Mouse (Mus musculus) heart, adult 9 months (tissue): ENCODE measurements around the gene Cdyl.

Experiments used
- DNase-seq, 2 experiments: peaks; one replicate each; pipeline ENCODE4 v3.0.0; 2022; ENCODE audit warnings: low spot score in 2 of 2

Cdyl gene

DNA sequence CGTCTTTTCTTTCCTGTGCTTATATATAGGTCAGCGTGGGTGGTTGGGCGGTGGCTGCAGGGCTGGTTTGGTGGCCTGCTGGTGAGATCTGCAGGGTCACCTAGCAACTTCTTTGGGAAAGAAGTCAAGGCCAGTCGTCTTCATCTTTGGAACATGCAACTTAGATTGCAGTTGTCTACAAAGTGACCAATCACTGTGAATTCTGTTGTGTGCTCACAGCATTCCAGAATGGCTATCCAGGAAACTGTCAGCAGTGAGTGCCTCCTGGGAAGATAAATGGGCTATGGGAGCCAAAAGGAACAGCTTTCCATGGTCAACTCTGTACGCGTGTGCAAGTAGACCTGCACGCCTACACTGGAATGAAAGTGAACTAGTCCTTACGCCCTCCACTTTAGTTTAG lies 26.6 kb downstream of the Cdyl start:
- peak; percentile 10 to 14 for DNase-seq

DNA sequence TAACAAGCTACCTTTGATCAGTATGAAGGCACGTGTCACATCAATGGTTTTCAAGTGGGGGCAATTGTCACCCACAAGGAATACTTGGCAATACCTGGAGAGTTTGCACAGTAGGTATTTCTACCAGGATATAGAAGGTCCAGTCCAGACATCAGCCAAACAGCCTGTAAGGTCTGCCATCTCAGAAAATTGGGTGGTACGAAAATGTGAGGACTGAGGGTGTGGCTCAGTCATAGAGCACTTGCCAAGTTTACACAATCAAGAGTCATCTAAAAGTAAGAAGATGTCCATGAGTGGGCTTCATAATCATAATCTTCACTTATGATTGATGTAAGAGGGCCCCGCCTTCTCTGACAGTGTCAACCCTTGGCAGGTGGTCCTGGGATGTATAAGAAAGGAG lies 29.9 kb downstream of the Cdyl start:
- DNase-seq, result no peak

DNA sequence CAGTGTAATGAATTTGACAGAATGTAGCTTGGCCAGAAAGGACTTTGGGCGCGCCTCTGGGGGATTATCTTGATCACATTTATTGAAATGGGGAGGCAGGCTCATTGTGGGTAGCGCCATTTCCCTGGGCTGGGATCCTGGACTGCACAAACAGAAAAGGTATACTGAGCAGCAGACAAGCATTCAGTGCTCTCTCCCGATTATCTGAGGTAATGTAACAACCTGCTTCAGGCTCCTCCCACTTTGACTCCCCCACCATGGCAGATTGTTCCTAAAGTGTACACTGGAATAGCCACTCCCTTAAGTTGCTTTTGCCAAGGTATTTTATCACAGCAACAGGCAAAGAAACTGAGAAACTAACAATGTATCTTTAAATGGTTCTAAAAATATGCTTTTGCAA lies 58.0 kb downstream of the Cdyl start:
- DNase-seq, result no peak

DNA sequence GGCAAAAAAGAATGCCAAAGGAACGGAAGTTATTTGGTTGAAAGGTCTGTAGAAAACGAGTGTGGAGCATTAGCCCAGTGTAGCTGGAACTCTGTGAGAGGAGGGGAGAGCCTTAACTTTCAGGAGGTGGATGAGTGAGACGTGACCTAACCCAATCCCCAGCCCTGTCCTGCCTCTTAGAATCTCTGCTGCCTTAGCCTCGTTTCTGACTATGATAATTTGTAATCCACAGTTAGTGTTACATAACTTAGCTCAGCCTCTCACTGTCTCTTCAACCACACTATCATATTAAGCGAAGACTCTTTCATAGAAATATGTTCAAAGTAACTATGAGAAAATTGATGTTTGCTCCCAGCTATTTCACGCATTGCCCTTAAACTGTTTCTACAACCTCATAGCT lies 59.9 kb downstream of the Cdyl start:
- no peak for DNase-seq

DNA sequence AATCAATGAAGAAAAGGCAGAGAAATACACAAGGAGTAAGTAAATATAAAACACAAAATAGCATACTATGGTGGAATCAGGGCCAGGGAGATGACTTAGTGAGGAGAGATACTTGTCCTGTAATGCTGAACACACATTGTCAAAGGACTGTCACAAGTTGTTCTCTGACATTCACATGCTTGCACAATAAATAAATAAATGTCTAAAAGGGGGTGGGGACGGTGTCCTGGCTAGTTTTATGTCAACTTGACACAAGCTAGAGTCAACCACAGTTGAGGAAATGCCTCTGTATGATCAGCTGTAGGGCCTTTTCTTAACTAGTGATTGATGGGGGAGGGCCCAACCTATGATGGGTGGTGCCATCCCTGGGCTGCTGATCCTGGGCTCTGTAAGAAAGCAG lies 63.4 kb downstream of the Cdyl start:
- no peak for DNase-seq

DNA sequence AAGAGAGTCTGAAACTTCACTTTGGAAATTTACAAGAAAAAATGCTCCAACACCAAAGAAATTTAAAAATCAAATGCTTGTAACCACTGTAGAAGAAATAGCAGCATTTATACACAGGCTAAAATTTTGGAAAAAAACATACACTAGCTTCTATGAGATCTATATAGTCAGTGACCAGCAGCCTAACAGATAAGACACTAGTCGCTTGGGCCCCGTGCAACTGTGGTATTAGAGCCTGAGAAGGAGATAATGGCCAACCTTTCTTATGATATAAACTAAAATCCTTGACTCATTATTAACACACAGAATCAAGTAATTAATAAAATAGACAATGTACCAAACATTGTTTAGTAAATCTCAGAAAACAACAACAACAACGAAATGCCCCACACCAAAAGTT lies 66.4 kb downstream of the Cdyl start:
- DNase-seq, result no peak

DNA sequence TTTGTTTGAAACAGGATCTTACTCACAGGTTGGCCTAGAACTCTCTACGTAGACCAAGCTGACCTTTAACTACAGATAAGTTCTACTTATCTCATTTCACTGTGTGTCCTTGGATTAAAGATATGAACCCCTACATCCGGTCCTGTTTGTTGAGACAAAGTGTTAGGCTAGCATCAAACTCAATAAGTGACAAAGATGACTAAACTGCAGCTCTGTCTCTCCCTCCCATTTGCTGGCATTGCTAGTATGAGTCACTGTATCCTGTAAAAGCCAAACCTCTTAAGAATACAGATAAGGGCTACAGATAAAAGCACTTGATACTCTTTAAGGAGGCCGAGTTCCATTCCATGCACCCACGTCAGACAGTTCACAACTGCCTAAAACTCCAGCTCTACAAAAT lies 72.5 kb downstream of the Cdyl start:
- no peak for DNase-seq

DNA sequence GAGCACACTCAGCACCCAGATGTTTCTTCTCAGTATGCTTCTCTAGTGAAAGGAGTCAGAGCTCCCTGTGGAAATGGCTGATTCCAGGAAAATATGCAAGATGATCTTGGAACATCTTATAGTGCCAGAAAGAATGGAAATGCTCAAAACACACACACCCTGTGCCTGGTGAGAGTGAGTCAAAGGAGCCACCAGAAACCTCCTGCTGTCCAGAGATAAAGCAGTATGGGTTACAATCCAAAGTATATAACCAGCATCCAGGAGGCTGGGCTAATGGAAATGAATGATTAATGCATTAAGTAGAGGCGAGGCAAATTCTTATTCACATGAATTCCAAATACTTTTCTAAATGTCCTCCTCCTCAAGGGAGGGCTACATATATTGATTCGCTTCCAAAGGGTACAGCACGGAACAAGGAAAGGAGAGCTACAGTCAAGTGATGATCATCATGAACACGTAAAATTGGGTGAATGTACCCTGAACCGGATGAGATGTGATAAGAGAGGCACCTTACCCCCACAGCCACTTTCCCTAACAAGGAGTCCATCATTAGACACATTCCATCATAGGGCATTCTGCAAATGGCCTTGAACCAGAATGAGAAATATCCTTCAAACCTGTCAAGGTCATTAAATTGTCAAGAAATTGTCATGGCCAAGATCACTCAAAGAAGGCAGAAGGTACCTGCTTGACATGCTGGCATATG lies 73.4 kb downstream of the Cdyl start:
- DNase-seq, result peak in 1 of 2 experiments; percentile 33

DNA sequence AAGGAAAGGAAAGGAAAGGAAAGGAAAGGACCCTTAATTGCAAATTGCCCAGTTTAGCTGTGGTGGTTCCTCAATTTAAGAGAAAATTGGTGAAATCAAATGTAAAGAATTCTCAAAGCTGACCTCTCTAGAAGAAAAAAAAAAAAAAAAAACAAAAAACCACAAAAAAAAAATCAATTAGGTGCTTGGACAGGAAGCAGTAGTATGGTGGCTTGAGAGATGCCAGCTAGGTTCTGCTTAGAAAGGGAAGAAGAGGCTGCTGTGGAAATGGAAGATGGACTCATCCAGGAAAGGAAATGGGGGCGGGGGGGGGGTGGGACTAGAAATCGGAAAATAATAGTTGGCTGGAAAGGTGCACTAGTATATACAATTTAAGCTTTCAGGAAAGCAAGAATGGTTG lies 77.9 kb downstream of the Cdyl start:
- DNase-seq, result no peak

DNA sequence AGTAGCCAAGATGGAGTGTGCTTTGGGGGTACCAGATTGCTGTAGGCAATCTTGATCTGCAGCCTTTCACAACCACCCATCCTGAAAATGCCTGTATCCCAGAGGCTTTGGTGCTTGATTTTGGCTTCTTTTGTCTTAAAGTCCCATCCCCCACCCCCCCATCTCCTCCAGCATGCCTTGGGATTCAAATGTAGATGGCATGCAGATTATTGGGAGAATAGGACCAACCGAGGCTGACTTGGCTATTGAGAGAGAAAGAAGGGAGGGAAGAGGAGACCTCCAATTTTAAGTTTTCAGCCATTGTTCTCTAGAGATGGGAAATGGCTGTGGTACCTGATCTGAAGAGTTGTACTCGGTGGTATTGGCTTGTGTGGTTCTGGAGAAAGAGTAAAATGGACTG lies 78.6 kb downstream of the Cdyl start:
- no peak for DNase-seq

DNA sequence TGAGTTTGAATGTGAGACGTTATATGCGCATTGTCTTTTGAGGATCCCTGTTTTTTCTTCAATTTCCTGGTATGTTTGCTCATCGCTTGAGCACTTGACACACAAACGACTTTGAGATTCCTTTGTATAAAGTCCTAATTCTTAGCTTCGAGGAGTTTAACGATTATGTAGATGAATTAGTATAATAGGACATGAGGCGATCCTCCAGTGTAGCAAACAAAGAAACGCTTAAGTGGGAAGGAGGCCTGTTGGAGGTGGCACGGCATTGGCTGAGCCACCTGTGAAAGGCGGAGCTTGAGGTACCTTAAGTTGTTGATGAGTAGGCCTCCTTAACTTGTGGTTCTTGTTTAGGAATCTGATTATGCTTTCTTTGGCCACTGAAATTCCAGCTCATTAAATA lies 79.8 kb downstream of the Cdyl start:
- no peak for DNase-seq

DNA sequence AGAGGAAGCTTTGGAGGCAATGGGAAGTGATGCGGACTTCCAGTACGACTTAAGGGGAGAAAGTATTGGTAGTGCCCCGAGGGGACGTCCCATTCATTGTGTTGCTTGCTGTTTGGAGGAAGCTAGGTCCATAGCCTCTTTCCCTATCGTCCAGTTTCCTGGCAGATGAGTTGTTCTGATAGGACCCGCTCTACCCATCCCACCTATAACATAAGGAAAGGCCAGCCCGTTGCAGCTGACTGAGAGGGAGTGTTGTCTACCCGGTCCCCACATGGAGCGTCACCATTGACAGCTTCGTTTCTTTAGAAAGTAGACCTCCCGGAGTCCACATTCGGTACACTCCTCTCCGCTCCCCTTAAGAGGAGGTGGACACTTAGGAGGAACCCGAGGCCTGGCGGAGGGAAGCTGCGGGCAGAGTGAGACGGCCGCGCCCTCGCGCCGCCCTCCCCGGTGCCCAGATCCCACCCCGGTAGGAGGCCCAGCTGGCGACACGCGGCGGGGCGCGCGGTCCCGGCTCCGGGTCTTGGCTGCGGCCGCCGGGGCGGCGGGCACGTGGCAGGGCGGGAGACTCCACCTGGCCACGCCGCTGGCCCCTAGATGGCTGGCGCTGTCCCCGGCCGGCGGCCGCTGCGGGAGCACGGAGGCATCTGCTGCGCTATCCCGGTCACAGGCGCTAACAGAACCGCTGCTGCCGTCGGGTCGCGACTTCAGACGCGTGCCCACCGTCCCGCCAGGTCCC lies 80.8 kb downstream of the Cdyl start:
- peak; percentile 85 to 90 for DNase-seq

DNA sequence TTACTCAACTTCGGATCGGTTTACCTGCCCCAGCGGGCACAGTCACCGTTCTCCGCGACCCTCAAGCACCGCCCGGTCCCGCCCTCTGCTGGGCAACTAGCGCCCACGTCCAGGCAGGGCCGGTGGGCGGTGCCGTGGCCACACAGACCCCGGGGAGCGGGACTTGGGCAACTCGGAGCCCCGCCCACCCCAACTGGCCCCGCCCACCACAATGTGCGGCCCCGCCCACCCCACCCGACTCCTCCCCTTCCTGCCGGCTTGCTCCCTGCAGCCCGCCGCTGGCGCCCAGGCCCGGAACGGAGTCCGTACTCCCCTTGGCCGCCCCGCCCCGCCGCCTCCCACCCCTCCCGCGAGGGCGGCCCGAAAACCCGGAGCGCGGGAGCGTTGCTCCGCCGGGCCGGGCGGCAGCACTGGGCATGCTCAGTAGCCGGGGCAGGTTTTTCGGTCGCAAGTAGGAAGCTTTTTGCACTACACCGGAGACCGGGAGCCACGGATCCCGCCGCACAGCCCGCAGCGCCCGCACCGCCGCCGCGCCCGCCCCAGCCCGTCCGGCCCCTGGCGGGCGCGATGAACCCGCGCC lies 81.5 kb downstream of the Cdyl start:
- DNase-seq, result peak; percentile 92

DNA sequence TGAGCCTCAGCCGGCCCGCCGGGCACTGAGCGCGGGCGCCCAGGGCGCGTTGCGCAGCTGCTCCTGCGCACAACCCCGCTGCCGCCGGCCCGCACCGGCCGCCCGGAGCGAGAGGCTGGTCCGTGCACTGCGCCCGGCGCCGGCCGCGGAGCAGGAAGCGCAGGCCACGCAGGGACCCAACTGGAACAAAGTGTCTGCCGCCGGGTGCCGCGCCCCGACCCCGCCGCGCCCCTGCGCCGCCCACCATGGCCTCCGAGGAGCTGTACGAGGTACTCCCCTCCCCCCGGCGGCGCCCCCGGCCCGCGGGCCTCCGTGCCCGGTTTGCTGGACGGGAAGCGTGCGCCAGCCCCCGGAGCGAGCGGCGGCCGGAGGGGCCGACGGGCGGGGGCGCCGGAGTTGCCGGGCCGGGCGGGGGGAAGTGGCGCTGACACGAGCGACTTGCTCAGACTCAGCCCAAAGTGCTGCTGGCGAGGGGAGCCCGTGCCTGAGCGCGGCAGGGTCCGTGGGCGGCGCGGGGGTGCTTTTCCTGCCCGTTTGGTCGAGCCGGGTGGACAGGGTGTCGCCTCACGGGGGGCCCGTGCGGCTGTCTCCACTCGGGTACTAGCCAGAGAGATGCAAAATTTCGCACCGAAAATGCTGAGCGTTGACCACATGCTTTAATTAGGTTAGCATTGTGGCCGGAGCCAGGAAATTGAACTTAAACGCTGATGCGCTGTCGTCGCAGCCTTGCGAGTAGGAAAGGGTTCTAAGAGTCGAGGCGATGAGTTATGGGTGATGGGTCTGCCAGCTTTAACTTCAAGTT lies 82.2 kb downstream of the Cdyl start:
- DNase-seq, result peak; percentile 44 to 45

DNA sequence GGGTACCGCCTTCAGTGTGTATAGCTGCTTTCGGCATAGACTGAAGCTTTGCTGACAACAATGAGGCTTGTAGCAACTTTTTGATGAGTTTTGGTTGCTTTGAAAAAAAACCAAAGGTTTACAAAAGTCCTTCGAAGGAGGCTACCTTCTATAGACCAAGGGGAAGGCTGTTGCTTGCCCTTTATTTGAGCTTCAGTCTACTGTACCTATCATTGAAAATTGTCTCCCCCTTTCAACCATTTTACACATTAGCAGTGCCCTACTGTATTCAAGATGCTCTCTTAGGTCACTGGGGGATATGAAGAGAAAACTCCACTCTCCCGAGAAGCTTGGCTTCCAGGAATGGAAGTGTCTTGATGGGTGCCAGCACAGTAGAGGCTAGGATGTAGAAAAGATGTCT lies 83.1 kb downstream of the Cdyl start:
- DNase-seq, result no peak

DNA sequence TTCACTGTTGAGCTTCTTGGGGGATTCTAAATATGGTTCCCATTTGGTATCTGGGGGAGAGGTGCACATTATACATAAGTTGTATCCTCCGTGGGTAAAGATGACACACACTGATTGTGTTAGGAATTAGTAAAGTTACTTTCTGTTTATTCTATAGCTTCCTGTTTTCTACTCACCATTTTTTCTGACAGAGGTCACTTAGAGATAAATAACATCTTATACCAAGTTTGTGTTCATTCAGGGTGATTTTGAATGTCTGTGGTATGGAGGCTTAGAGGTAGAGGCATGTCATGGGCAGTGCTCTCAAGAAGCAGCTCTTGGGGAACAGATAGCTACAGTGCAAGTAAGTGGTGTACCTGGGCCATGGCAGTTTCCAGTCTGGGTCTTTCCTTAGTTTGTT lies 83.6 kb downstream of the Cdyl start:
- DNase-seq, result no peak

DNA sequence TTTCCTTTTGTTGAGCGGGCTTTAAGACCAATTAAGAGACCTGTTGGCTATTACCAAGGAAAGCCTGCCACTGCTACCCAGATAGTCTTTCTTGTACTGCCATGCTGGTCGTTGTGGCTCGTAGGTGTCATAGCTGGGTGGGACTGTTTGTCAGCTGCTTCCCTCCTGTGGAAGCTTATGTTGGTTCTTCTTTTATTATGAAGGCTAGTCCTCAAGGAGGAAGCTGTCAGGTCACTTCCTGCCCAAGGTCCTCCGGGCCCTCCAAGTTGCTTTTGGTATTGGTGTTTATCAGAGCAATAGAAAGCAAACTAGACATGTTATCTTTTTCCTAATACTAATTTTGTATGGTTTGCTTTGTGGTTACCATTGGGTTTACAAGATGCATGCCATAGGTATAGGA lies 89.6 kb downstream of the Cdyl start:
- no peak for DNase-seq

DNA sequence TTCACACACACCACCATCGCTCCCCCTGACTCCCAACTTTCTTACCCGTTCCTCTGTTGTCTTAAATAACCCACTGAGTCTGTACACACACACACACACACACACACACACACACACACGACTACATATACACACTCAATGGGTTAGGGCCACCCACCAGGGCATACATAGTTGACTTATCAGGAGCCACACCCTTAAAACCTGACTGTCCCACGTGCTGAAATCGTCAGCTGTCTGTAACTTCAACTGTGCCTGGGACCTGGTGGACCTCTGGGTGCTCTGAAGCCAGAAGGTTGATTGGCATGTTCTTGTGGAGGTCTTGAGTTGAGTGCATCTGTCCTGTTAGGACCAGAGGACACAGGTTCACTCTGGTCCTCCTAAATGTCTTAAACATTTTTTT lies 90.0 kb downstream of the Cdyl start:
- no peak for DNase-seq

DNA sequence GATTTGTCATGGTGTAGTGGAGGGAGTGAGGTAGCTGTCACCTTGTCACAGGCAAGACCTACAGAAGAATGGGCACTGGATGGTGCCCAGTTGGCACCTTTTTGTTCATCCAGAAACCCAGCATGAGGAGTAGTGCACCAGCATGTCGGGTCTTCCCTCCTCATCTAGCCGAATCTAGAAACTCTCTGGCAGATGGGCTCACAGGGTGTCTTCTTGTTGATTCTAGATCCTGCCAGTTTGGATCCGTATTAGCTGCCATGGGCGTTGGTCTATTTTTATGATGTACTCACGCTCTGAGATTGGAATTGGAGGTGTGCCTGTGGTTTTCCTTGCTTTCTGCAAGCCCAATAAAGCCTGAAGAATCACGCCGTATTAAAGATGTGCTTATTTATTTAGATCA lies 92.4 kb downstream of the Cdyl start:
- DNase-seq, result no peak

DNA sequence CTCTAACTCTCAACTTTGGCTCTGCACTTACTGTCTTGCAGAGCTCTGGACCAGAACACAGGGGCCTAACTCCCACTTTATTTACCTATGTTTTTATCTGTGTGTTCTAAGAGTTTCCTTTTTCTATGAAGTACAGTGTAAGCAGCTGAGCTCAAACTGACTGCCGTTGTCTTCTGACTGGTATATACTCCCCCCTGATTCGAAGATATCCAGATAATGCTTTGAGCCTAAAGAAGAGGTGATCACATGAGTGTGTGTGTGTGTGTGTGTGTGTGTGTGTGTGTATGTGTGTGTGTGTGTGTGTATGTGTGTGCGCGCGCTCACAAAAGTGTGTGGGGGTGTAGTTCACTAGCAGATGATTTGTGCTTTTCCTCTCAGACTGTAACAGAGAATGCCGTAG lies 95.4 kb downstream of the Cdyl start:
- DNase-seq, result no peak

DNA sequence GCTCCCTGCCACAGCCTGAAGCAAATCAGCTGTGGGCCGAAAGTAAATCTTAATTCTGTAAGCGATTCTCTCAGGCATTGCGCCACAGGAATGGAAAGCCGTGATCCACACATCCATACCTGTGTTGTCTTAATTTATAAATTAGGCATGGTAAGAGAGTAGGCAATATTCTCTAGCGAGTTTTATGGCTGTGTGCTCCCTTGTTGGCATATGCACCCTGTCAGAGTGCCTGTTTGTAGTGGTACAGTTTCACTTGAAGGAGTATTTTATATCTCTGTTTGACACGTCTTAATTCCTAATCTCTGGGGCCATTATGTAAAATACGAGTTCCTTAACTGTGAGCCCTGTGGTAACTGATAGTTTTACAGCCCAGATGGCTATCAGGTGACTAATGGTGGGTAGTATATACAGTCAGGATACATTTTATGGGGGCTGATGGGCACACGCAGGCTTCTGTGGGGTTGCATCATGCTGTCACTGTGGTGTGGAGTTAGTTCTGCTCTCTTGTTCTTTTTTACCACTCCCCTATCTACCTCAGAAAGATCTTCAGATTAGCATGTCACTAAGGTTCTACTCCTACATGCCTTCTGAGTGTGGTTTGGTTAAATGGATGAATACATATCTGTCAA lies 96.1 kb downstream of the Cdyl start:
- DNase-seq, result no peak
